In the genomic region with DNA sequence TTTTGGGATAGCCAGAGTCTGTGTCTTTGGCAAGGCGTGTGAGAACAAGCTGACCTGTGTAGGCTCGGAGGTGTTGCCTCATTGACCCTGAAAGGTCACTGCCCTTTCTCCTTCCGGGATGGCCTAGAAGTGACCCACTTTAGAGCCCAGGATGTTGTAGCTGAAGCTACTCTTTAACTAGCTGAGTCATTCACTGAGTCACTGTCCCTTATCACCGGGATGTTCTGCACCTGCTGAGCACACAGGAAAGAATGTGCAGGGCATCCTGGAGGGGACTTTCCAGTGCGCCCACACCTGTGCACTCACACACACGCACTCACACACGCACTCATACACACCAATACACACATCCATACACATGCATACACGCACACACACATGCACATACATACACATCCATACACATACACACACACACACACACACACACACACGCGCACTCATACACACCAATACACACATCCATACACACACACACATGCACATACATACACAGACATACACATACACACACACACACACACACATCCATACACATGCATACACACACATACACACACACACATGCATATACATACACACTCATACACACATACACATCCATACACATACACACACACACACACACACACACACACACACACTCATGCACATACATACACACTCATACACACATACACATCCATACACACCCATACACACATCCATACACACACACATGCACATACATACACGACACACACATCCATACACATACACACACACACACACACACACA, we compare ENCODE assay signal across 12 mouse cellular contexts. TPM values are rescaled to one million over a fixed set of nuclear protein-coding genes. Genes with fewer than 3 reads are reported as not detected.
DNase-seq lines count a peak whose midpoint lies in the region; ATAC-seq and TF ChIP-seq lines count a peak whose summit lies in the region.
"Had no signal": no experiment of that assay in that cellular context is flagged by ENCODE, and none has a peak within 500 bp of the region (broad histone marks: within the 10 kb centered on the region; RNA-seq: fewer than 3 reads in every experiment).

No protein-coding gene starts in this region.

- intact Hi-C loops in left cerebral cortex, postnatal 25 days (cut with DNase I): no loop called here
- intact Hi-C loops in heart, postnatal 25 days (cut with DNase I): no loop called here

- H3K9ac ChIP-seq in kidney, postnatal 0 days (ENCODE audit: low read depth, low read length): no peak overlapping the region
- H3K9ac ChIP-seq in liver, postnatal 0 days (replicated peaks): no peak overlapping the region

- no peaks in the 10 kb centered on the region for H3K4me1 ChIP-seq in kidney, postnatal 0 days (replicated peaks; ENCODE audit: insufficient read depth, low read length)
- H3K4me1 ChIP-seq in liver, postnatal 0 days (ENCODE audit: insufficient read depth): 0 out of 2 replicates have a peak, but pooled peaks cover 4% of the 10 kb centered on the region

- TF ChIP-seq EP300 in liver, postnatal 0 days (IDR thresholded peaks at IDR 0.05; ENCODE audit: low read depth): peak; percentile 35; the same call in 1 of the 2 replicates

- 68% methylated on average over 11 of the region's 11 CpGs for WGBS in kidney, postnatal 0 days
- WGBS in liver, postnatal 0 days (ENCODE audit: insufficient replicate concordance): 58% methylated on average over 11 of the region's 11 CpGs

- no peak overlapping the region for H3K4me2 ChIP-seq in kidney, postnatal 0 days (ENCODE audit: low read length)
- no peak overlapping the region for H3K4me2 ChIP-seq in liver, postnatal 0 days (ENCODE audit: low read depth, low read length)

- H3K36me3 ChIP-seq in kidney, postnatal 0 days (ENCODE audit: insufficient read depth, low read length): no peaks in the 10 kb centered on the region
- no peaks in the 10 kb centered on the region for H3K36me3 ChIP-seq in liver, postnatal 0 days (replicated peaks; ENCODE audit: insufficient read depth, low read length)

- no peaks in the 10 kb centered on the region for H3K27me3 ChIP-seq in kidney, postnatal 0 days (ENCODE audit: insufficient read depth, low read length)
- no peaks in the 10 kb centered on the region for H3K27me3 ChIP-seq in liver, postnatal 0 days (ENCODE audit: insufficient read depth, low read length)
- H3K27me3 ChIP-seq: CH12.LX had no signal

- 0 out of 2 replicates have a peak, but pooled peaks have one; percentile 34 for ATAC-seq in erythroid progenitor cell, adult 5-6 weeks (replicated peaks; ENCODE audit: low FRiP score, poor library complexity, severe bottlenecking)
- peak; percentile 74 for ATAC-seq in kidney, postnatal 0 days (replicated peaks; ENCODE audit: low FRiP score, low read depth)
- peak; percentile 97 for ATAC-seq in liver, postnatal 0 days

- H3K9me3 ChIP-seq in kidney, postnatal 0 days (replicated peaks; ENCODE audit: low read length): no peaks in the 10 kb centered on the region
- no peaks in the 10 kb centered on the region for H3K9me3 ChIP-seq in liver, postnatal 0 days (ENCODE audit: low read length)

- H3K4me3 ChIP-seq in kidney, postnatal 0 days (replicated peaks; ENCODE audit: low read depth, low read length): no peak overlapping the region
- H3K4me3 ChIP-seq in liver, postnatal 0 days (ENCODE audit: low read depth, low read length): no peak overlapping the region
- H3K4me3 ChIP-seq: erythroblast, embryonic 14.5 days had no signal

- no peak for TF ChIP-seq CTCF in kidney, postnatal 0 days (IDR thresholded peaks at IDR 0.05; ENCODE audit: low read depth)
- TF ChIP-seq CTCF in liver, postnatal 0 days (IDR thresholded peaks at IDR 0.05; ENCODE audit: low read depth): no peak

- DNase-seq in kidney, adult 11 months: peak; percentile 58
- no peak for DNase-seq in kidney, postnatal 10 days
- no peak for DNase-seq in kidney, postnatal 0 days (ENCODE audit: low spot score)
- peak; percentile 53 for DNase-seq in liver, postnatal 0 days
- no peak for DNase-seq in left cerebral cortex, postnatal 25 days (ENCODE audit: low spot score in 2 of 2)
- no peak for DNase-seq in heart, postnatal 25 days (ENCODE audit: low spot score)
- no peak for DNase-seq in spleen, adult 12 weeks (ENCODE audit: low spot score)
- DNase-seq: cerebellum, postnatal 25 days; gastrocnemius, postnatal 25 days had no signal

- H3K27ac ChIP-seq in kidney, postnatal 0 days: no peak overlapping the region
- no peak overlapping the region for H3K27ac ChIP-seq in liver, postnatal 0 days (ENCODE audit: low read depth)

RNA-seq across cellular contexts. Expression of gene Tspan8, which starts 36.2 kb away (rescaled TPM):
- total RNA-seq in erythroid progenitor cell, adult 5-6 weeks (2015; ENCODE audit: low replicate concordance): 170 and 197 TPM in 2 replicates
- 236 and 244 TPM in 2 replicates for total RNA-seq in erythroid progenitor cell, adult 5-6 weeks (2017; ENCODE audit: low replicate concordance)
- polyA plus RNA-seq in kidney, postnatal 0 days (2015; fragmentation: Nextera tagmentation; extraction: Ambion mirVana): 93.9 and 106 TPM in 2 replicates
- polyA plus RNA-seq in liver, postnatal 0 days (2015; fragmentation: Nextera tagmentation; extraction: Ambion mirVana): 23.6 and 23.7 TPM in 2 replicates
- total RNA-seq in left cerebral cortex, postnatal 25 days (2021): under 1 TPM; 0.85 to 0.99 TPM
- 1 to 10 TPM; 2.7 to 2.8 TPM for total RNA-seq in heart, postnatal 25 days (2021)

Comparison
In these comparisons a context has a peak if more than half of its experiments do, and no peak if none do; other contexts are left out.
1. DNase-seq: peak in kidney, adult 11 months (single experiment) and liver, postnatal 0 days (single experiment); none in kidney, postnatal 10 days (single experiment), kidney, postnatal 0 days (single experiment), left cerebral cortex, postnatal 25 days (0 of 2), heart, postnatal 25 days (single experiment) and spleen, adult 12 weeks (single experiment).
2. ATAC-seq: peak in every context shown above with its lines; median percentile 97 in liver, postnatal 0 days; 74 in kidney, postnatal 0 days; 34 in erythroid progenitor cell, adult 5-6 weeks.
3. RNA of gene Tspan8, which starts 36.2 kb away (total RNA-seq): 170 to 244 TPM in erythroid progenitor cell, adult 5-6 weeks; 2.7 to 2.8 TPM in heart, postnatal 25 days and 0.85 to 0.99 TPM in left cerebral cortex, postnatal 25 days; every median in the first group is over 10 times any median in the second.